Mouse (Mus musculus): ENCODE measurements around the gene Ints1. TPM values are rescaled to one million over a fixed set of nuclear protein-coding genes. Genes with fewer than 3 reads are reported as not detected.

The Ints1 gene
- polyA plus RNA-seq (2012; fragmentation: generic; extraction: Trizol) = 43.1 TPM
- long read RNA-seq, experiment 1, partial matches to known transcripts = 8 of 12 reads
- long read RNA-seq, experiment 1, other reads (novel, unspliced or antisense) = 4 of 12 reads
- long read RNA-seq, experiment 2, full-length matches to known transcripts = 20 of 72 reads
- long read RNA-seq, experiment 2, partial matches to known transcripts = 34 of 72 reads
- long read RNA-seq, experiment 2, other reads (novel, unspliced or antisense) = 18 of 72 reads

- peaks cover 11% of the 10 kb centered on the region for H3K79me3 ChIP-seq (ENCODE audit: low read depth)
- TF ChIP-seq CTCF (IDR thresholded peaks at IDR 0.05; ENCODE audit: control insufficient read depth, insufficient read depth, insufficient read length) (peak; percentile 92), MYOG (IDR thresholded peaks at IDR 0.05; ENCODE audit: control insufficient read depth, extremely low read depth, insufficient read length) (no peak), MYOD1 (IDR thresholded peaks at IDR 0.05; ENCODE audit: control insufficient read depth, insufficient read length, low read depth) (no peak), MAX (IDR thresholded peaks at IDR 0.05) (peak; percentile 44), USF1 (IDR thresholded peaks at IDR 0.05; ENCODE audit: low read depth) (no peak)
Observed at GRCm38 (mm10) chr5:139775216-139775926, at the start of gene Ints1. Ints1 (minus strand) TSS chr5:139775674.

GRCm38 (mm10) chr5:139824531-139824930 lies 49.1 kb upstream of the Ints1 start:
- H3ac ChIP-seq (ENCODE audit: control insufficient read depth, insufficient read length, low read depth) = no peak overlapping the region
- H3K4me3 ChIP-seq (ENCODE audit: insufficient read depth, poor library complexity, severe bottlenecking) = no peak overlapping the region
- H3K79me2 ChIP-seq (ENCODE audit: control insufficient read depth, insufficient read depth) = peaks cover 18% of the 10 kb centered on the region
- peaks cover 30% of the 10 kb centered on the region for H3K36me3 ChIP-seq (ENCODE audit: control insufficient read depth, insufficient read depth)
- H3K79me3 ChIP-seq (ENCODE audit: low read depth) = peaks cover 14% of the 10 kb centered on the region
- TF ChIP-seq MAX (IDR thresholded peaks at IDR 0.05) = no peak
- TF ChIP-seq FOSL1 (IDR thresholded peaks at IDR 0.05; ENCODE audit: insufficient read depth, low read length, poor library complexity, severe bottlenecking) = no peak
- TF ChIP-seq USF1 (IDR thresholded peaks at IDR 0.05; ENCODE audit: low read depth) = no peak
- no peak for TF ChIP-seq MYOD1 (IDR thresholded peaks at IDR 0.05; ENCODE audit: control insufficient read depth, insufficient read length, low read depth)
- TF ChIP-seq CEBPB (IDR thresholded peaks at IDR 0.05; ENCODE audit: low read depth) = no peak
- no peak for TF ChIP-seq MYOG (IDR thresholded peaks at IDR 0.05; ENCODE audit: control insufficient read depth, extremely low read depth, insufficient read length)
- no peak for TF ChIP-seq CTCF (IDR thresholded peaks at IDR 0.05; ENCODE audit: control insufficient read depth, insufficient read depth, insufficient read length)
- H3K27me3 ChIP-seq (ENCODE audit: control insufficient read depth, insufficient read depth, insufficient read length) = no peaks in the 10 kb centered on the region

More at GRCm38 (mm10) chr5:139775216-139775926, at the start of gene Ints1:
- Histone ChIP-seq H3K27me3 (ENCODE audit: control insufficient read depth, insufficient read depth, insufficient read length) (no peaks in the 10 kb centered on the region), H3K4me3 (ENCODE audit: insufficient read depth, poor library complexity, severe bottlenecking) (peak within 1 kb of the TSS; percentile 75), H3K36me3 (ENCODE audit: control insufficient read depth, insufficient read depth) (peaks cover 14% of the 10 kb centered on the region), H3ac (ENCODE audit: control insufficient read depth, insufficient read length, low read depth) (peak within 1 kb of the TSS; percentile 76), H3K79me2 (ENCODE audit: control insufficient read depth, insufficient read depth) (peaks cover 18% of the 10 kb centered on the region)

GRCm38 (mm10) chr5:139821466-139822459 lies 46.3 kb upstream of the Ints1 start:
- H3K79me2 ChIP-seq (ENCODE audit: control insufficient read depth, insufficient read depth) = peaks cover 18% of the 10 kb centered on the region
- no peak for TF ChIP-seq FOSL1 (IDR thresholded peaks at IDR 0.05; ENCODE audit: insufficient read depth, low read length, poor library complexity, severe bottlenecking)
- TF ChIP-seq MYOD1 (IDR thresholded peaks at IDR 0.05; ENCODE audit: control insufficient read depth, insufficient read length, low read depth) = peak; percentile 3
- no peak for TF ChIP-seq MAX (IDR thresholded peaks at IDR 0.05)
- H3K36me3 ChIP-seq (ENCODE audit: control insufficient read depth, insufficient read depth) = peaks cover 30% of the 10 kb centered on the region
- H3K4me3 ChIP-seq (ENCODE audit: insufficient read depth, poor library complexity, severe bottlenecking) = no peak overlapping the region
- H3K79me3 ChIP-seq (ENCODE audit: low read depth) = peaks cover 14% of the 10 kb centered on the region
- no peak overlapping the region for H3ac ChIP-seq (ENCODE audit: control insufficient read depth, insufficient read length, low read depth)
- H3K27me3 ChIP-seq (ENCODE audit: control insufficient read depth, insufficient read depth, insufficient read length) = no peaks in the 10 kb centered on the region

- no peak for TF ChIP-seq MYOD1 (IDR thresholded peaks at IDR 0.05; ENCODE audit: control insufficient read depth, insufficient read length, low read depth)
- no peak for TF ChIP-seq FOSL1 (IDR thresholded peaks at IDR 0.05; ENCODE audit: insufficient read depth, low read length, poor library complexity, severe bottlenecking)
- TF ChIP-seq CTCF (IDR thresholded peaks at IDR 0.05; ENCODE audit: control insufficient read depth, insufficient read depth, insufficient read length) = no peak
- no peak for TF ChIP-seq CEBPB (IDR thresholded peaks at IDR 0.05; ENCODE audit: low read depth)
- no peak for TF ChIP-seq MYOG (IDR thresholded peaks at IDR 0.05; ENCODE audit: control insufficient read depth, extremely low read depth, insufficient read length)
- TF ChIP-seq USF1 (IDR thresholded peaks at IDR 0.05; ENCODE audit: low read depth) = no peak
- no peak for TF ChIP-seq MAX (IDR thresholded peaks at IDR 0.05)
- H3K36me3 ChIP-seq (ENCODE audit: control insufficient read depth, insufficient read depth) = peaks cover 22% of the 10 kb centered on the region
- no peaks in the 10 kb centered on the region for H3K27me3 ChIP-seq (ENCODE audit: control insufficient read depth, insufficient read depth, insufficient read length)
- H3K79me3 ChIP-seq (ENCODE audit: low read depth) = no peaks in the 10 kb centered on the region
- H3K4me3 ChIP-seq (ENCODE audit: insufficient read depth, poor library complexity, severe bottlenecking) = no peak within 1 kb of the TSS
- H3ac ChIP-seq (ENCODE audit: control insufficient read depth, insufficient read length, low read depth) = no peak within 1 kb of the TSS
- no peaks in the 10 kb centered on the region for H3K79me2 ChIP-seq (ENCODE audit: control insufficient read depth, insufficient read depth)
Observed at GRCm38 (mm10) chr5:139819538-139820181, 44.2 kb upstream of the Ints1 start, which contains the start of gene Tmem184a. Tmem184a (minus strand) TSS chr5:139819917.

GRCm38 (mm10) chr5:139818801-139819200 lies 43.3 kb upstream of the Ints1 start:
- TF ChIP-seq MYOG (IDR thresholded peaks at IDR 0.05; ENCODE audit: control insufficient read depth, extremely low read depth, insufficient read length) = no peak
- TF ChIP-seq USF1 (IDR thresholded peaks at IDR 0.05; ENCODE audit: low read depth) = no peak
- TF ChIP-seq MAX (IDR thresholded peaks at IDR 0.05) = no peak
- TF ChIP-seq FOSL1 (IDR thresholded peaks at IDR 0.05; ENCODE audit: insufficient read depth, low read length, poor library complexity, severe bottlenecking) = no peak
- TF ChIP-seq CTCF (IDR thresholded peaks at IDR 0.05; ENCODE audit: control insufficient read depth, insufficient read depth, insufficient read length) = no peak
- TF ChIP-seq MYOD1 (IDR thresholded peaks at IDR 0.05; ENCODE audit: control insufficient read depth, insufficient read length, low read depth) = no peak
- TF ChIP-seq CEBPB (IDR thresholded peaks at IDR 0.05; ENCODE audit: low read depth) = no peak
- peaks cover 13% of the 10 kb centered on the region for H3K36me3 ChIP-seq (ENCODE audit: control insufficient read depth, insufficient read depth)
- no peak overlapping the region for H3K4me3 ChIP-seq (ENCODE audit: insufficient read depth, poor library complexity, severe bottlenecking)
- H3K79me3 ChIP-seq (ENCODE audit: low read depth) = no peaks in the 10 kb centered on the region
- H3K27me3 ChIP-seq (ENCODE audit: control insufficient read depth, insufficient read depth, insufficient read length) = peaks cover 6% of the 10 kb centered on the region
- no peak overlapping the region for H3ac ChIP-seq (ENCODE audit: control insufficient read depth, insufficient read length, low read depth)
- no peaks in the 10 kb centered on the region for H3K79me2 ChIP-seq (ENCODE audit: control insufficient read depth, insufficient read depth)

Measured in C2C12 (cell line).